Mouse (Mus musculus) Patski (cell line): ENCODE measurements around the gene Ufc1. TPM values are rescaled to one million over a fixed set of nuclear protein-coding genes. Genes with fewer than 3 reads are reported as not detected.

Experiments
- ATAC-seq: fragments of 100-300 bp; one replicate; pipeline ENCODE4 v1.8.0; 2021
- CTCF ChIA-PET: fragments of 350-600 bp; sonication (Branson Sonifier 250); formaldehyde crosslinking; loops from one replicate; lab custom pipeline; 2022; ENCODE audit warnings: inconsistent platforms; lab: Charles Lee
- POLR2A ChIA-PET: fragments of 350-600 bp; sonication (Branson Sonifier 250); formaldehyde crosslinking; loops from one replicate; lab custom pipeline; 2022; ENCODE audit warnings: antibody characterized with exemption, inconsistent platforms; lab: Charles Lee
- DNase-seq: peaks from one replicate; pipeline ENCODE4 v3.0.0-alpha.2; 2011; ENCODE audit warnings: low read depth, low spot score
- H3K27me3 ChIP-seq: fragments of 371-371 bp; one replicate; pipeline ENCODE4 v1.5.1; 2021
- CTCF ChIP-seq: fragments of 100-300 bp; IDR thresholded peaks from one replicate; pipeline ENCODE4 v1.5.1; 2021
- in situ Hi-C: fragments of 300-500 bp; cut with MboI; formaldehyde crosslinking; loops from 3 replicates; pipeline ENCODE4 v1.11.1; 2018; ENCODE audit warnings: low pct_unique_long_range_greater_than_20kb, mixed read lengths
- polyA plus RNA-seq: library from polyadenylated mRNA; unstranded; gene quantifications from one replicate; pipeline ENCODE4 v1.2.3, GENCODE M21; 2021

The Ufc1 gene
- polyA plus RNA-seq, 1 experiment from 2014 or later = 117 TPM

- H3K27me3 ChIP-seq = no peaks in the 10 kb centered on the region
- POLR2A ChIA-PET = interaction anchor here (0.9 kb wide), 2 partner anchors 9 to 12 kb away, joined by 3 to 6 read pairs; no protein-coding TSS in a partner anchor
- in situ Hi-C loops = loop anchor here (25.0 kb wide), 1 partner anchor 377 kb away; the partner anchor contains the start of genes Dusp12 and Gm26620
- TF ChIP-seq CTCF = no peak
- DNase-seq = no peak
- ATAC-seq = no peak
- CTCF ChIA-PET = interaction anchor here (0.6 to 2.1 kb wide), 4 partner anchors 18 to 148 kb away, joined by 3 to 11 read pairs (median 4); partner anchors contain the start of genes Ppox and Tomm40l
These were observed 31.0 kb downstream of the Ufc1 start for GRCm38 (mm10) chr1:171263666-171264461.

GRCm38 (mm10) chr1:171263185-171263611, 31.6 kb downstream of the Ufc1 start:
- in situ Hi-C loops = loop anchor here (25.0 kb wide), 1 partner anchor 376 kb away; the partner anchor contains the start of genes Dusp12 and Gm26620
- ChIA-PET CTCF (interaction anchor here (0.6 to 2.1 kb wide), 7 partner anchors 9 to 147 kb away, joined by 3 to 11 read pairs (median 4); partner anchors contain the start of genes Adamts4, Ndufs2, Ppox and Tomm40l), POLR2A (interaction anchor here (0.6 to 0.9 kb wide), 3 partner anchors 10 to 20 kb away, joined by 3 to 6 read pairs (median 4); no protein-coding TSS in a partner anchor)
- TF ChIP-seq CTCF = no peak
- ATAC-seq (peak; percentile 55), DNase-seq (no peak)
- no peaks in the 10 kb centered on the region for H3K27me3 ChIP-seq

- POLR2A ChIA-PET = interaction anchor here (0.6 to 1.4 kb wide), 4 partner anchors 10 to 35 kb away, joined by 3 to 4 read pairs (median 3); no protein-coding TSS in a partner anchor
- TF ChIP-seq CTCF = peak; percentile 18
- DNase-seq (no peak), ATAC-seq (peak; percentile 38)
- CTCF ChIA-PET = interaction anchor here (1.0 to 2.1 kb wide), 7 partner anchors 8 to 147 kb away, joined by 3 to 11 read pairs (median 4); partner anchors contain the start of genes Adamts4, Ndufs2 and Ppox
- H3K27me3 ChIP-seq = no peaks in the 10 kb centered on the region
- in situ Hi-C loops = loop anchor here (25.0 kb wide), 1 partner anchor 375 kb away; the partner anchor contains the start of genes Dusp12 and Gm26620
These were observed 32.2 kb downstream of the Ufc1 start for GRCm38 (mm10) chr1:171262594-171263130.

- TF ChIP-seq CTCF = no peak
- ATAC-seq (no peak), DNase-seq (no peak)
- ChIA-PET CTCF (interaction anchor here (0.6 to 0.7 kb wide), 2 partner anchors 13 to 142 kb away, joined by 3 read pairs; no protein-coding TSS in a partner anchor), POLR2A (no interaction called here)
- no peaks in the 10 kb centered on the region for H3K27me3 ChIP-seq
- in situ Hi-C loops = loop anchor here (25.0 kb wide), 1 partner anchor 373 kb away; the partner anchor contains the start of genes Dusp12 and Gm26620
These were observed 34.5 kb downstream of the Ufc1 start for GRCm38 (mm10) chr1:171260316-171260715.

DNA sequence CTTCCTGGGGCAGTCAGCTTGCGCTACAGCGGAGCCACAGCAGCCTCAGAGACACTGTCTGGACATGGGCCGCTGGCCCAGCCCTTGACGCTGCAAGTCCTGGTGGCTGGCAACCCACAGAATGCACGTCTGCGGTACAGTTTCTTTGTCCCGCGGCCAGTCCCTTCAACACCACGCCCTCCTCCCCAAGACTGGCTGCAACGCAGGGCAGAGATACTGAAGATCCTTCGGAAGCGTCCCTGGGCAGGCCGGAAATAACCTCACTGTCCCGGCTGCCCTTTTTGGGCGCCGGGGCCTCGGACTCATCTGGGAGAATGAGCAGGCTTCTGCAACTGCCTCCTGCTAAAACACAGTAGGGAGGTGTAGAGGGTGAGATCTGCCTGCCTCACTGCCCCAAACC, 35.9 kb downstream of the Ufc1 start:
- no peak for ATAC-seq
- ChIA-PET POLR2A (no interaction called here), CTCF (interaction anchor here (1.1 to 1.7 kb wide), 2 partner anchors 141 to 148 kb away, joined by 4 to 5 read pairs; no protein-coding TSS in a partner anchor)
- DNase-seq = no peak
- in situ Hi-C loops = loop anchor here (25.0 kb wide), 1 partner anchor 372 kb away; the partner anchor contains the start of genes Dusp12 and Gm26620
- no peaks in the 10 kb centered on the region for H3K27me3 ChIP-seq
- no peak for TF ChIP-seq CTCF

GRCm38 (mm10) chr1:171257781-171258180, 37.0 kb downstream of the Ufc1 start:
- CTCF ChIA-PET = interaction anchor here (0.9 to 1.9 kb wide), 13 partner anchors 10 to 149 kb away, joined by 3 to 6 read pairs (median 4); partner anchors contain the start of gene Ppox
- no peaks in the 10 kb centered on the region for H3K27me3 ChIP-seq
- POLR2A ChIA-PET = interaction anchor here (0.6 to 0.7 kb wide), 2 partner anchors 76 to 145 kb away, joined by 3 to 4 read pairs; no protein-coding TSS in a partner anchor
- no peak for TF ChIP-seq CTCF
- no peak for ATAC-seq
- DNase-seq = no peak
- in situ Hi-C loops = loop anchor here (25.0 kb wide), 1 partner anchor 370 kb away; the partner anchor contains the start of genes Dusp12 and Gm26620

DNA sequence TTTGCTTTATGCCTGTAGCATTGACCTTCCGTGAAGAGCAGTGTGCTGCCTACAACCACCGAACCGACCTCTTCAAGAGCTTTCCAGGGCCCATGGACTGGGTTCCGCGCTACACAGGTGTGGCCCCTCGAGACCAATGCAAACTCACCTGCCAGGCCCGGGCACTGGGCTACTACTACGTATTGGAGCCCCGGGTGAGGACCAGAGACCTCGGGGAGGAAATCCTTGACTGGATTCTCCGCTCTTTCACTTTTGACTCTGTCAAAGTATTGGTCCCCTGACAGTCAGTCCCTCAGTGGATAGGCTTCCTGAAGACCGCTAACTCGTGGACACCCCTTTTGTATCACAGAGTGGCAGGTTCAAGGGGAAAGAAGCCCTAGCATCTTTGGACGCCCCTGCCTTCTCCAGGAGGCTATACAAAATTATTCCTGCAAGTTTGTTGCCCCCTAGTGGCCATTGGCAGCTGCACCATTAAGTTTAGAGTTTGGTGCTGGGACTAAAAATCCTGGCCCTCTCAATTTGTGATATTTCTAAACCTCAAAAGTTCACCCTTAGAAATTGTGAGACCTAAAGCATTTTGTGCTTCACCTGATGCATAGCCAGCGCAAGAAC, 37.8 kb downstream of the Ufc1 start:
- DNase-seq (no peak), ATAC-seq (peak; percentile 62)
- in situ Hi-C loops = loop anchor here (25.0 kb wide), 1 partner anchor 370 kb away; the partner anchor contains the start of genes Dusp12 and Gm26620
- TF ChIP-seq CTCF = no peak
- ChIA-PET POLR2A (interaction anchor here (0.6 kb wide), 2 partner anchors 48 to 144 kb away, joined by 3 read pairs; no protein-coding TSS in a partner anchor), CTCF (interaction anchor here (0.9 to 1.9 kb wide), 13 partner anchors 9 to 148 kb away, joined by 3 to 6 read pairs (median 3); partner anchors contain the start of gene Ppox)
- H3K27me3 ChIP-seq = no peaks in the 10 kb centered on the region

DNA sequence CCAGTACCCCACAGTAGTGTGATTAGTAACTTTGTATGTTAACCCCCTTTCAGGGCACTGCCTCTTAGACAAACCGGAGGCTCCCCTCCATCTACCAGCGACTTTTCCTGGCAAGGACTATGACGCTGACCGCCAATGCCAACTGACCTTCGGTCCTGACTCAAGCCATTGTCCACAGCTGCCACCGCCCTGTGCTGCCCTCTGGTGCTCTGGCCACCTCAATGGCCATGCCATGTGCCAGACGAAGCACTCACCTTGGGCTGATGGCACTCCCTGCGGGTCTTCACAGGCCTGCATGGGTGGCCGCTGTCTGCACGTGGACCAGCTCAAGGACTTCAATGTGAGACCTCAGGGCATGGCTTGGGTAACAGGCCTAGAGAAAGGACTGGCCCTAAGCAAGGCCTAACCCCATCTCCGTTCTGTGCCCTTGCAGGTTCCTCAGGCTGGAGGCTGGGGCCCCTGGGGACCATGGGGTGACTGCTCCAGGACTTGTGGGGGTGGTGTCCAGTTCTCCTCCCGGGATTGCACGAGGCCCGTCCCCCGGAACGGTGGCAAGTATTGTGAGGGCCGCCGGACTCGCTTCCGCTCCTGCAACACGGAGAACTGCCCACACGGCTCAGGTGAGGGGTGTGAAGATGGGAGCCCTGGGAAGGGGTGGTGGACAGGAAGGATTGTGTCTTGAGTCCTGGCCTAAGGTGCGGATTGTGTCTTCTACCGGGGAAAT, 38.6 kb downstream of the Ufc1 start:
- TF ChIP-seq CTCF = no peak
- DNase-seq (no peak), ATAC-seq (no peak)
- POLR2A ChIA-PET = interaction anchor here (0.5 kb wide), 1 partner anchor 25 kb away, joined by 4 read pairs; no protein-coding TSS in a partner anchor
- H3K27me3 ChIP-seq = no peaks in the 10 kb centered on the region
- CTCF ChIA-PET = interaction anchor here (1.5 to 1.9 kb wide), 2 partner anchors 21 to 139 kb away, joined by 3 to 4 read pairs; no protein-coding TSS in a partner anchor
- in situ Hi-C loops = loop anchor here (25.0 kb wide), 1 partner anchor 369 kb away; the partner anchor contains the start of genes Dusp12 and Gm26620
